ENCODE assay signal across 20 mouse cellular contexts in genomic region chr5:121313764-121314474, GRCm38 (mm10).
DNase-seq lines count a peak whose midpoint lies in the region; ATAC-seq and TF ChIP-seq lines count a peak whose summit lies in the region.
"Had no signal": no experiment of that assay in that cellular context is flagged by ENCODE, and none has a peak within 500 bp of the region (broad histone marks: within the 10 kb centered on the region; RNA-seq: fewer than 3 reads in every experiment).

No protein-coding gene starts in this region.

- H3K9ac ChIP-seq in hindbrain, embryonic 16.5 days (ENCODE audit: low read depth, low read length): no peak overlapping the region
- H3K9ac ChIP-seq: embryonic facial prominence, embryonic 13.5 days; hindbrain, embryonic 13.5 days; intestine, embryonic 15.5 days; neural tube, embryonic 12.5 days had no signal

- H3K4me3 ChIP-seq in olfactory bulb, adult 2 months (ENCODE audit: insufficient read depth, low read depth, low read length): no peak overlapping the region
- no peak overlapping the region for H3K4me3 ChIP-seq in hindbrain, embryonic 16.5 days (ENCODE audit: low read length)
- H3K4me3 ChIP-seq: embryonic facial prominence, embryonic 13.5 days; heart, embryonic 10.5 days; hindbrain, embryonic 13.5 days; intestine, embryonic 15.5 days; neural tube, embryonic 12.5 days had no signal

- no peak for ATAC-seq in hindbrain, embryonic 16.5 days
- ATAC-seq: intestine, embryonic 15.5 days had no signal

- TF ChIP-seq CTCF in olfactory bulb, adult 2 months (IDR thresholded peaks at IDR 0.05; ENCODE audit: insufficient read depth, low read depth, low read length): no peak

- no peak overlapping the region for H3K4me2 ChIP-seq in hindbrain, embryonic 16.5 days (ENCODE audit: low read length)
- H3K4me2 ChIP-seq: embryonic facial prominence, embryonic 13.5 days; hindbrain, embryonic 13.5 days; intestine, embryonic 15.5 days; neural tube, embryonic 12.5 days had no signal

- no peak for TF ChIP-seq POLR2A in olfactory bulb, adult 2 months (IDR thresholded peaks at IDR 0.05; ENCODE audit: insufficient read depth, low read depth, low read length)

- 62% methylated on average over 10 of the region's 10 CpGs for WGBS in olfactory bulb, adult 2 months
- WGBS in hindbrain, embryonic 16.5 days: 90% methylated on average over 10 of the region's 10 CpGs

- H3K27me3 ChIP-seq in hindbrain, embryonic 16.5 days (replicated peaks; ENCODE audit: control insufficient read depth, insufficient read depth, low read length): no peaks in the 10 kb centered on the region
- H3K27me3 ChIP-seq: CH12.LX; embryonic facial prominence, embryonic 13.5 days; hindbrain, embryonic 13.5 days; intestine, embryonic 15.5 days; neural tube, embryonic 12.5 days had no signal

- H3K27ac ChIP-seq in olfactory bulb, adult 2 months (ENCODE audit: insufficient read depth, low read depth, low read length): peak overlapping the region; percentile 80
- H3K27ac ChIP-seq in hindbrain, embryonic 16.5 days (ENCODE audit: low read depth, low read length): no peak overlapping the region
- H3K27ac ChIP-seq: embryonic facial prominence, embryonic 13.5 days; heart, embryonic 10.5 days; hindbrain, embryonic 13.5 days; intestine, embryonic 15.5 days; kidney, postnatal 0 days; neural tube, embryonic 12.5 days had no signal

- intact Hi-C loops in left cerebral cortex, postnatal 25 days (cut with DNase I): no loop called here
- intact Hi-C loops in left cerebral cortex, postnatal 10 days (cut with DNase I): no loop called here

- H3K36me3 ChIP-seq in hindbrain, embryonic 16.5 days (ENCODE audit: control insufficient read depth, insufficient read depth, low read length): peaks cover 63% of the 10 kb centered on the region

- DNase-seq in cerebellum, adult 18-20 months: peak; percentile 63 to 65
- DNase-seq in cerebellum, postnatal 4 days (ENCODE audit: low spot score in 2 of 2): no peak
- DNase-seq in left cerebral cortex, postnatal 25 days (ENCODE audit: low spot score in 2 of 2): peak; percentile 41 to 56
- no peak for DNase-seq in left cerebral cortex, postnatal 10 days (ENCODE audit: extremely low spot score in 1 of 2, low spot score in 2 of 2)
- peak; percentile 59 to 83 for DNase-seq in layer of hippocampus, adult 18-20 months (ENCODE audit: low spot score in 2 of 2)
- DNase-seq in spleen, postnatal 4 days (ENCODE audit: low spot score in 2 of 2): no peak
- DNase-seq: adrenal gland, adult 2 months; heart, postnatal 10 days; liver; lung, adult 18-20 months; thymus, adult 2 months had no signal

- no peaks in the 10 kb centered on the region for H3K9me3 ChIP-seq in hindbrain, embryonic 16.5 days (ENCODE audit: control insufficient read depth, low read length)
- H3K9me3 ChIP-seq: embryonic facial prominence, embryonic 13.5 days; heart, embryonic 10.5 days; hindbrain, embryonic 13.5 days; intestine, embryonic 15.5 days; neural tube, embryonic 12.5 days had no signal

- H3K4me1 ChIP-seq in olfactory bulb, adult 2 months (ENCODE audit: control insufficient read depth, insufficient read depth, low read length): peaks cover 15% of the 10 kb centered on the region
- H3K4me1 ChIP-seq in hindbrain, embryonic 16.5 days (ENCODE audit: control insufficient read depth, insufficient read depth, low read depth, low read length): no peaks in the 10 kb centered on the region
- H3K4me1 ChIP-seq: embryonic facial prominence, embryonic 13.5 days; heart, embryonic 10.5 days; hindbrain, embryonic 13.5 days; intestine, embryonic 15.5 days; neural tube, embryonic 12.5 days had no signal

Comparison
In these comparisons a context has a peak if more than half of its experiments do, and no peak if none do; other contexts are left out.
1. DNase-seq: peak in cerebellum, adult 18-20 months (2 of 2), left cerebral cortex, postnatal 25 days (2 of 2) and layer of hippocampus, adult 18-20 months (2 of 2); none in cerebellum, postnatal 4 days (0 of 2), left cerebral cortex, postnatal 10 days (0 of 2) and spleen, postnatal 4 days (0 of 2).